Mouse (Mus musculus): ENCODE data around the gene Htr5b. TPM values are rescaled to one million over a fixed set of nuclear protein-coding genes. Genes with fewer than 3 reads are reported as not detected.

Htr5b gene
- polyA plus RNA-seq, 1 experiment from 2014 or later = not detected

DNA sequence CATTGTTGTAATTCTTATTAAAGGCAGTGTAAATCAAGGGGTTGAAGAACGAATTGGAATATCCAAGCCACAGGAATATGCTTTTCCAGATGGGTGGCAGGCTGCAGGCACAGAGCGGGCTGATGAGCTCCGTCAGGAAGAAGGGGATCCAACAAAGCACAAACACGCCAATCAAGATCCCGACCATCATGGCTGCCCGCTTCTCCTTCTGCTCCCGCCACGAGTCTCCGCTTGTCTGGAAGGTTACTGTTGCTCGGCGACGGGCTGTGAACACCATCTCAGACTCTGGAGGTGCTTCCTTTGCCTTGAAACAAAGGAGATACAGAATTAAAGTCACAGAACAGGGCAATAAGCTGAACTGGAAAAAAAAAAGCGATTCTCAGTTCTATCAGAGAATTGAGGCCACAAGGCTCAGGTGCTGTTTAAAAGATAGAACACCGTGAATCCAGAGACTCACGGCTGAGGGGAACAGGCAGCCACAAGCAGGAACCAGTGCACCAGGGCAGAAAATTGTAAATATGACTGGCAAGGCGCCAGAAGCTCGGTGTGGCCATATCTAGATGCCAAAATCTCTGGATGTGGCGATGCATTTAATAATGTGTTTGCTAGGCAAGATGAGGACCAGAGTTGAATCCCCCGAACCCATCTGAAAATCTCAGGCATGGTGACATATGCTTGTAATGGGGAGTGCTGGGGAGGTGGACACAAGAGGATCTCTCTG lies 17.7 kb downstream of the Htr5b start:
- WGBS (ENCODE audit: insufficient replicate concordance) = 83% methylated on average over 19 of the region's 19 CpGs
- no peaks in the 10 kb centered on the region for H3K36me3 ChIP-seq (replicated peaks; ENCODE audit: insufficient read depth, low read length)

DNA sequence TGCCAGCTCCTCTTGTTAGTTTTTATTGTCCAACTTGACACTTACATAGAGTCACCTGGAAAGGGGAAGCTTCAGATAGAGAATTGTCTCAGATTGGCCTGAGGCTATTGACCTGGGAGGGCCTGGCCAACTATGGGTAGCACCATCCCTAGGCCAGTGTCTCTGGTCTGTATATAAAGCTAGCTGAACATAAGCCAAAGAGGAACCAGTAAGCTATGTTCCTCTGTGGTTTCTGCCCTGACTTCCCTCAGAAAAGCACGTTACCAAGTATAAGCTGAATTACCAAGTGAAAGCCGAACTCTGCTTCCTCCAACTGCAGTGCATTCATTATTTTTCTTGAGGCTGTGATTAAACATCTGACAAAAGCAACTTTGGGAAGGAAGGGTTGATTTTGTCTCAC lies 19.5 kb downstream of the Htr5b start:
- H3K4me1 ChIP-seq (ENCODE audit: insufficient read depth) = no peaks in the 10 kb centered on the region
- DNase-seq = no peak
- no peak overlapping the region for H3K27ac ChIP-seq (ENCODE audit: low read depth)
- ATAC-seq = no peak
- no peaks in the 10 kb centered on the region for H3K36me3 ChIP-seq (replicated peaks; ENCODE audit: insufficient read depth, low read length)
- no peak overlapping the region for H3K4me2 ChIP-seq (ENCODE audit: low read depth, low read length)
- H3K27me3 ChIP-seq (ENCODE audit: insufficient read depth, low read length) = no peaks in the 10 kb centered on the region
- H3K9me3 ChIP-seq (ENCODE audit: low read length) = no peaks in the 10 kb centered on the region
- 34% methylated on average over 2 of the region's 2 CpGs for WGBS (ENCODE audit: insufficient replicate concordance)
- no peak overlapping the region for H3K9ac ChIP-seq (replicated peaks)
- TF ChIP-seq EP300 (IDR thresholded peaks at IDR 0.05; ENCODE audit: low read depth) (no peak), CTCF (IDR thresholded peaks at IDR 0.05; ENCODE audit: low read depth) (no peak)
- no peak overlapping the region for H3K4me3 ChIP-seq (ENCODE audit: low read depth, low read length)

More for the DNA sequence above, 17.7 kb downstream of the Htr5b start:
- Histone ChIP-seq H3K4me1 (ENCODE audit: insufficient read depth) (no peaks in the 10 kb centered on the region), H3K9ac (replicated peaks) (no peak overlapping the region), H3K4me2 (ENCODE audit: low read depth, low read length) (no peak overlapping the region), H3K4me3 (ENCODE audit: low read depth, low read length) (no peak overlapping the region), H3K27me3 (ENCODE audit: insufficient read depth, low read length) (no peaks in the 10 kb centered on the region), H3K27ac (ENCODE audit: low read depth) (no peak overlapping the region), H3K9me3 (ENCODE audit: low read length) (no peaks in the 10 kb centered on the region)
- ATAC-seq = no peak
- no peak for DNase-seq
- TF ChIP-seq CTCF (IDR thresholded peaks at IDR 0.05; ENCODE audit: low read depth) (no peak), EP300 (IDR thresholded peaks at IDR 0.05; ENCODE audit: low read depth) (no peak)

DNA sequence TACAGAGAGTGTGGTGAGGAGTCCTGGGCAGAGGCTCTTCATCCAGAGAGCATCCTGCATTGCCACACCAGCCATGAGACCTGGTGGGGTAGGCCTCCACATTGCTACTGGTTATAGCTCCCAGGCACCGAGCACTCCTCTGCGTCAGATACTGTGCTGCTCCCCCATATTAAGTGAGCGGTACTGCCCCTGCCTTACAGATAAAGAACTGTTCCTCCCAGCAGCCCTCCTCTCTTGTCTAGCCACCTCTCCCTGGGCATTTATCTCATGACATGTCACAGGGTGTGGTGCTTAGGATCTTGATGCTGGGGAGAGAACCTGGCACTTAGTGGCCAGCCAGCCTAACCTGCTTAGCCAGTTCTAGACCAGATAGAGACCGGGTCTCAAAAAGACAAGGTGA lies 31.2 kb downstream of the Htr5b start:
- Histone ChIP-seq H3K4me2 (ENCODE audit: low read depth, low read length) (no peak overlapping the region), H3K36me3 (replicated peaks; ENCODE audit: insufficient read depth, low read length) (peaks cover 65% of the 10 kb centered on the region), H3K9me3 (ENCODE audit: low read length) (no peaks in the 10 kb centered on the region), H3K4me1 (ENCODE audit: insufficient read depth) (no peaks in the 10 kb centered on the region), H3K27ac (ENCODE audit: low read depth) (no peak overlapping the region), H3K27me3 (ENCODE audit: insufficient read depth, low read length) (no peaks in the 10 kb centered on the region), H3K4me3 (ENCODE audit: low read depth, low read length) (no peak overlapping the region), H3K9ac (replicated peaks) (no peak overlapping the region)
- TF ChIP-seq CTCF (IDR thresholded peaks at IDR 0.05; ENCODE audit: low read depth) (no peak), EP300 (IDR thresholded peaks at IDR 0.05; ENCODE audit: low read depth) (no peak)
- DNase-seq = no peak
- 88% methylated on average over 4 of the region's 4 CpGs for WGBS (ENCODE audit: insufficient replicate concordance)
- no peak for ATAC-seq

DNA sequence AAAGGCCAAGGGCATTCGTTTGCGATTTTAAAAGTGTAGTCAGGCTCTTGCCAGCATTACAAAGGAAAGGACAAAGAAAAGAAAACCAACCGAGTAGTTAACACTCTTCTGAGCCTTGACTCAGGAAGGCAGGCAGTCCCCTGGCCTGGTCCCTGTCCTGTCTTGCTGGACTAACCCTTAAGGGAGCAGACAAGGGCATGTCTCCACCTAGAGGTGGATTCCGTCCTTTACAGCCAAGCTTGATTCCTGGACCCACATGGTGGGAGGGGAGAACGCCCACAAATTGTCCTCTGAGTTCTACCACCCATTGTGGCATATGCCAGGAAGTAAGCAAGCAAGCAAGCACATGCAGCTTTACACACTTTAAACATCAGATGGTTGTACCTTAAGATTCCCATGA lies 38.0 kb downstream of the Htr5b start:
- H3K9ac ChIP-seq (replicated peaks) = no peak overlapping the region
- no peak overlapping the region for H3K27ac ChIP-seq (ENCODE audit: low read depth)
- peak; percentile 58 for TF ChIP-seq CTCF (IDR thresholded peaks at IDR 0.05; ENCODE audit: low read depth)
- no peak for TF ChIP-seq EP300 (IDR thresholded peaks at IDR 0.05; ENCODE audit: low read depth)
- 40% methylated on average over 5 of the region's 5 CpGs for WGBS (ENCODE audit: insufficient replicate concordance)
- no peaks in the 10 kb centered on the region for H3K4me1 ChIP-seq (ENCODE audit: insufficient read depth)
- ATAC-seq = no peak
- H3K36me3 ChIP-seq (replicated peaks; ENCODE audit: insufficient read depth, low read length) = peaks cover 54% of the 10 kb centered on the region
- no peaks in the 10 kb centered on the region for H3K27me3 ChIP-seq (ENCODE audit: insufficient read depth, low read length)
- peak; percentile 20 for DNase-seq
- no peaks in the 10 kb centered on the region for H3K9me3 ChIP-seq (ENCODE audit: low read length)
- no peak overlapping the region for H3K4me3 ChIP-seq (ENCODE audit: low read depth, low read length)
- no peak overlapping the region for H3K4me2 ChIP-seq (ENCODE audit: low read depth, low read length)

DNA sequence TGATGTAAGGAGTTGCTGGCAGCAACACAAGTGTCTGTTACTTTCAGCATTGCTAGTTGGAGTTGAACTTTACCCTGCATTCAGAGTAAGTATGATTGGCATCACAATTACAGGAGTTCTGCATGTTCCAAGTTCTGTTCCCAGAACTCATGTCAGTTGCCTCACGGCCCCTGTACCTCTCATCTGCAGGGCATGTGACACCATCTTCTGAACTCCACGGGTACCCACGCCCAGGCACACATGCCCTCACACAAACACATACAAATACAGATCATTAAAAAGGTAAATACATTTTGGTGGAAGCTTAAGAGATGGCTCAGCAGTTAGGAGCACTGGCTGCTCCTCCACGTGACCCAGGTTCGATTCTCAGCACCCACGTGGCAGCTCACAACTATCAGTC lies 41.5 kb downstream of the Htr5b start:
- Histone ChIP-seq H3K9me3 (ENCODE audit: low read length) (no peaks in the 10 kb centered on the region), H3K27ac (ENCODE audit: low read depth) (no peak overlapping the region), H3K36me3 (replicated peaks; ENCODE audit: insufficient read depth, low read length) (peaks cover 40% of the 10 kb centered on the region), H3K4me2 (ENCODE audit: low read depth, low read length) (no peak overlapping the region), H3K4me1 (ENCODE audit: insufficient read depth) (no peaks in the 10 kb centered on the region), H3K9ac (replicated peaks) (no peak overlapping the region), H3K4me3 (ENCODE audit: low read depth, low read length) (no peak overlapping the region), H3K27me3 (ENCODE audit: insufficient read depth, low read length) (no peaks in the 10 kb centered on the region)
- ATAC-seq = no peak
- 80% methylated on average over 6 of the region's 6 CpGs for WGBS (ENCODE audit: insufficient replicate concordance)
- DNase-seq = no peak
- TF ChIP-seq EP300 (IDR thresholded peaks at IDR 0.05; ENCODE audit: low read depth) (no peak), CTCF (IDR thresholded peaks at IDR 0.05; ENCODE audit: low read depth) (no peak)

DNA sequence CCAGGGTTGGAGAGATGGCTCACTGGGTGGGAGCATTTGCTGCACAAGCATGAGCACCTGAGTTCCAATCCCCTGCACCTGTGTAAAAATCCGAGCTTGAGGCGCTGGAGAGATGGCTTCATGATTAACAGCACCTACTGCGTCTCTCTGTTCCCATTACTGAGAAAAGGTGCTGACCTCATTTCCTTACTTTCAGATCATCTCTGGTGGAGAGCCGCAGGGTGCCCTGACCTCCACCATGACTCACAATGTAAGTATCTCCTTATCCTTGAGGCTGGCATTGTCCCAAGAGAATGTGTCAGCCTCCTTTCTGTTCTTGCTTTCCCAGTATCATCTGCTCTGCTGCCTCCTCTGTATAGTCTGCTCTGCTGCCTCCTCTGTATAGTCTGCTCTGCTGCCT lies 45.2 kb downstream of the Htr5b start:
- no peaks in the 10 kb centered on the region for H3K27me3 ChIP-seq (ENCODE audit: insufficient read depth, low read length)
- DNase-seq (no peak), ATAC-seq (no peak)
- no peak overlapping the region for H3K27ac ChIP-seq (ENCODE audit: low read depth)
- H3K9ac ChIP-seq (replicated peaks) = no peak overlapping the region
- no peak for TF ChIP-seq CTCF (IDR thresholded peaks at IDR 0.05; ENCODE audit: low read depth)
- TF ChIP-seq EP300 (IDR thresholded peaks at IDR 0.05; ENCODE audit: low read depth) = no peak
- H3K9me3 ChIP-seq (ENCODE audit: low read length) = no peaks in the 10 kb centered on the region
- peaks cover 58% of the 10 kb centered on the region for H3K36me3 ChIP-seq (replicated peaks; ENCODE audit: insufficient read depth, low read length)
- no peak overlapping the region for H3K4me2 ChIP-seq (ENCODE audit: low read depth, low read length)
- WGBS (ENCODE audit: insufficient replicate concordance) = 80% methylated on average over 4 of the region's 4 CpGs
- H3K4me1 ChIP-seq (ENCODE audit: insufficient read depth) = no peaks in the 10 kb centered on the region
- no peak overlapping the region for H3K4me3 ChIP-seq (ENCODE audit: low read depth, low read length)
